Mouse (Mus musculus) intestine, embryonic 16.5 days (tissue): ENCODE results near the gene Elmsan1. TPM values are rescaled to one million over a fixed set of nuclear protein-coding genes. Genes with fewer than 3 reads are reported as not detected.
"Not testable (repeated sequence)": the region's sequence is repeated elsewhere in the genome, so short reads cannot be mapped to it uniquely, and the experiment has no call there.

Experiments
- ATAC-seq: fragments of 200-750 bp; cut with Nextera tagmentation; 2 replicates; pipeline ENCODE4 v1.8.0; 2017; ENCODE audit warnings: moderate TSS enrichment, moderate library complexity
- H3K27ac ChIP-seq: fragments of 300-500 bp; sonication (generic); 2 replicates; pipeline ENCODE4 v1.5.1; 2014; ENCODE audit warnings: mild to moderate bottlenecking, low read length
- H3K27me3 ChIP-seq: fragments of 300-500 bp; sonication (generic); replicated peaks from 2 replicates; pipeline ENCODE4 v1.6.1; 2014; ENCODE audit warnings: low read length, control low read depth, mixed read lengths; ENCODE audit not compliant: control insufficient read depth, insufficient read depth
- H3K36me3 ChIP-seq: fragments of 300-500 bp; sonication (generic); 2 replicates; pipeline ENCODE4 v1.6.1; 2014; ENCODE audit warnings: low read length, control low read depth; ENCODE audit not compliant: control insufficient read depth, insufficient read depth
- H3K4me1 ChIP-seq: fragments of 300-500 bp; sonication (generic); 2 replicates; pipeline ENCODE4 v1.6.1; 2014; ENCODE audit warnings: low read length, control low read depth, mixed read lengths; ENCODE audit not compliant: control insufficient read depth, insufficient read depth
- H3K4me2 ChIP-seq: fragments of 300-500 bp; sonication (generic); 2 replicates; pipeline ENCODE4 v1.6.1; 2014; ENCODE audit warnings: low read depth, low read length, control low read depth
- H3K4me3 ChIP-seq: fragments of 300-500 bp; sonication (generic); 2 replicates; pipeline ENCODE4 v1.5.1; 2014; ENCODE audit warnings: mild to moderate bottlenecking, low read length
- H3K9ac ChIP-seq: fragments of 300-500 bp; sonication (generic); 2 replicates; pipeline ENCODE4 v1.6.1; 2014; ENCODE audit warnings: low read depth, low read length
- H3K9me3 ChIP-seq: fragments of 300-500 bp; sonication (generic); 2 replicates; pipeline ENCODE4 v1.6.1; 2016; ENCODE audit warnings: low read length, control low read depth; ENCODE audit not compliant: control insufficient read depth
- whole genome bisulfite sequencing: fragments of 180-500 bp; shearing (Covaris S2); extraction: QIAGEN DNeasy Blood & Tissue Kit; methylation state at CpG from one replicate; pipeline ENCODE4 v1.1.7; 2014; 5-methylcytosine and 5-hydroxymethylcytosine counted together
- polyA plus RNA-seq: library from polyadenylated mRNA; unstranded; fragments of >200 nt; fragmentation: Nextera tagmentation; extraction: Ambion mirVana; gene quantifications from 2 replicates; pipeline ENCODE4 v1.2.1, GENCODE M21; 2015

Gene Elmsan1
- 6.3 and 6.7 TPM in 2 replicates for polyA plus RNA-seq

DNA sequence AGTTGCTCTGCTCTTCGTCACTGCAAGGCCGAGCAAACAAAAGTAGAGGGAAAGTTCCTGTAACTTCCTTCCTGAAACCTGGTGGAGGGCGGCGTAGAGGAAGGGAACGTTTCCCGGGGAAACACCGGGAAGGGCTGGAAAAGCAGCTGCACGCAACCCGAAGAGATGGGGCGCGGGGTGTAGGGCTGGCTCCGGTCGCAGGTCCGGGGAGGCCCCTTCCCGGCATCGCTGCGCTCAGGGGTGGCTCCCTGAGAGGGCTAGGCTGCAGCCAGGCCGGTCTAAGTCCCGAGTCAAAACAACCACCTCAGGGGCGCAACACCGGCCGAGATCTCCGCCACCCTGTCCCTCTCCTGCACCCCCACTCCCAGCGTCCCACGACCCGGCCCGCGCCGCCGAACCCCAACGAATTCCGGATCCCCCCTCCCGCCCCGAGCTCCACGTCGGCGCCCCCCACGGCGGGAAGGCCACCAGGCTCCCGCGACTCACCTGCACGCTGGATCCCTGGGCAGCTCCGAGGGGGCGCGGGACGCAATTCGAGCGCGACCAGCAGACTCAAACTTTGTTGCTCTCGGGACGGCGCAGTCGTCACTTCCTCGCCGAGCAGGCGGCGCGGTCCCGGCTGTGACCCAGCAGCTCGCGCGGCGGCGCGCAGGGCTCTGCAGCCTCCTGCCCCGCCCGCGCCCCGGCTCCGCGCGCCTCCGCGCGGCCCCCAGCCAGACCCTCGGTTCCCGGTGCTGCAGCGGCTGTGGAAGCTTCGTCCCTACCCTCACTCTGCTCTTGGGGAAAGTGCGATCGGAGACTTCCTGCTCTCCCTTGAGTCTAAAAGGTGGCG lies at the start of gene Elmsan1:
TSS of gene Elmsan1 (minus strand) at position 593 of the 832 bp plus-strand sequence.
- Histone ChIP-seq H3K4me3 (peak within 1 kb of the TSS; percentile 88), H3K9me3 (no peaks in the 10 kb centered on the region), H3K27me3 (no peaks in the 10 kb centered on the region), H3K36me3 (no peaks in the 10 kb centered on the region), H3K4me2 (peak within 1 kb of the TSS; percentile 87), H3K27ac (peak within 1 kb of the TSS; percentile 96), H3K4me1 (peaks cover 39% of the 10 kb centered on the region), H3K9ac (peak within 1 kb of the TSS; percentile 97)
- under 1% methylated on average over 82 of the region's 82 CpGs for WGBS
- ATAC-seq: peak; percentile 85

- H3K27me3 ChIP-seq: no peaks in the 10 kb centered on the region
- H3K4me3 ChIP-seq: no peak overlapping the region
- no peak overlapping the region for H3K27ac ChIP-seq
- no peak overlapping the region for H3K9ac ChIP-seq
- ATAC-seq: no peak
- no peaks in the 10 kb centered on the region for H3K36me3 ChIP-seq
- H3K4me2 ChIP-seq: no peak overlapping the region
- 59% methylated on average over 2 of the region's 2 CpGs for WGBS
- no peaks in the 10 kb centered on the region for H3K9me3 ChIP-seq
- H3K4me1 ChIP-seq: no peaks in the 10 kb centered on the region
Observed at GRCm38 (mm10) chr12:84267264-84267663, 48.6 kb upstream of the Elmsan1 start.

DNA sequence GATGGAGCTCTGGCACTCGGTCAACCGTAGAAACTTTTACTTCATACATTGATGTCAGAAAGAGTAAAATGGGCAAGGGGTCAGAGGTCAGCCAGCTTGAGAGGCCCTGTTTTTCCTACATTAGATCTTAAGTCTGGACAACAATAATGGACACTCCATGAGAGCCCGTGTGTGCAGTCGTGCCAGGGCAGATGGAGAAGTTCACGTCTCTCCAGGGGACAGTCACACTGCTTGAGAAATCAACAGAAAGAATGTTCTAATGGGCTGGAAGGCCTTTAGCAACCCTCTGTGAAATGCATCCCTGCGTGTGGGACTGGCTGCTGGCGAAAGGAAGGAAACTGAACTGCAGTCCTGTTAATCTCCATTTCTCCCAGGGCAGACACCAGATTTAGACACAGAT lies 41.7 kb upstream of the Elmsan1 start:
- no peak for ATAC-seq
- H3K4me2 ChIP-seq: no peak overlapping the region
- 64% methylated on average over 7 of the region's 7 CpGs for WGBS
- no peak overlapping the region for H3K9ac ChIP-seq
- H3K36me3 ChIP-seq: no peaks in the 10 kb centered on the region
- no peaks in the 10 kb centered on the region for H3K27me3 ChIP-seq
- H3K9me3 ChIP-seq: no peaks in the 10 kb centered on the region
- H3K4me3 ChIP-seq: no peak overlapping the region
- no peaks in the 10 kb centered on the region for H3K4me1 ChIP-seq
- no peak overlapping the region for H3K27ac ChIP-seq

DNA sequence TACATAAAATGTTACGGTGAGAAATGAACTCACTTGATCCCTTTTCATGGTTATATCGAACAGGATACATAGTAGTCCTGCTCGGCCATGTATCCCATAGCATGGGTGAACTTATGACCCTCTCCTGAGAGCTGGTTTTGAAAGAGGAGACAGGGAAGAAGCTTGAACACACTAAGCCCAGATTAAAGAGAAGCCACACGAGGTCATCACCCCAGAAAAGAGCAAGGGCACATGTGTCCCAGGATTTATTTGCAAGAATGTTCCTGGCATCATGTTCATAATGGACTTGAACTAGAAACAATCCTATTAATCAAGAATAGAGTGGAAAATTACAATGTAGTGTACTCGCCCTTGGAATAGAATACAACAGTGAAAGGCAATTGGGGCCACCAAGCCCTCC lies 36.2 kb upstream of the Elmsan1 start:
- WGBS: 77% methylated on average over 5 of the region's 5 CpGs
- Histone ChIP-seq H3K4me2 (no peak overlapping the region), H3K9me3 (no peaks in the 10 kb centered on the region), H3K36me3 (no peaks in the 10 kb centered on the region), H3K27me3 (no peaks in the 10 kb centered on the region), H3K27ac (no peak overlapping the region), H3K4me1 (no peaks in the 10 kb centered on the region), H3K9ac (no peak overlapping the region), H3K4me3 (no peak overlapping the region)
- no peak for ATAC-seq

GRCm38 (mm10) chr12:84252811-84253210 lies 34.1 kb upstream of the Elmsan1 start:
- no peaks in the 10 kb centered on the region for H3K27me3 ChIP-seq
- H3K4me3 ChIP-seq: no peak overlapping the region
- no peak overlapping the region for H3K9ac ChIP-seq
- no peaks in the 10 kb centered on the region for H3K9me3 ChIP-seq
- H3K4me1 ChIP-seq: no peaks in the 10 kb centered on the region
- no peak for ATAC-seq
- no peaks in the 10 kb centered on the region for H3K36me3 ChIP-seq
- no peak overlapping the region for H3K27ac ChIP-seq
- 88% methylated on average over 5 of the region's 5 CpGs for WGBS
- no peak overlapping the region for H3K4me2 ChIP-seq

DNA sequence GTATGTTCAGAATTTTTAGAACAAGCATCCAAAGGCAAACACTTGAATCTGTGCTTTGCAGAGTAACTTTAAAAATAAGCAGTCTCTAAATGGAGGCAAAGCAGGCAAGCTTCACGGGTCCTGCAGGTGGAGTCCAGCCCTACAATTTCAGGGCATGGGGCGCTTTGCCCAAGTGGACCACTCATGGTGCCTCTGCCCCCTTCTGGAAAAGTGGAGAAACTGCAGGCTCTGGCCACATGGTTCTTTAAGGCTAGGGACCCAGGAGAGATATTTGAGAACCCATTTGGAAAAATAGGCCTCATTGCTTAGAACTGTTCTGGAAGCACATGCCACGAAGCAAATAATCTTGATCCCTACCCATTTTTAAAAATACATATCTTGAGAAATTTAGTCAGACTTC lies 30.5 kb upstream of the Elmsan1 start:
- WGBS: 10% methylated on average over 3 of the region's 3 CpGs
- H3K4me2 ChIP-seq: no peak overlapping the region
- no peak overlapping the region for H3K4me3 ChIP-seq
- no peaks in the 10 kb centered on the region for H3K36me3 ChIP-seq
- no peaks in the 10 kb centered on the region for H3K4me1 ChIP-seq
- H3K27ac ChIP-seq: no peak overlapping the region
- ATAC-seq: no peak
- no peak overlapping the region for H3K9ac ChIP-seq
- H3K9me3 ChIP-seq: no peaks in the 10 kb centered on the region
- H3K27me3 ChIP-seq: no peaks in the 10 kb centered on the region

GRCm38 (mm10) chr12:84245683-84246082 lies 27.0 kb upstream of the Elmsan1 start:
- Histone ChIP-seq H3K9me3 (no peaks in the 10 kb centered on the region), H3K27ac (no peak overlapping the region), H3K9ac (no peak overlapping the region), H3K4me3 (no peak overlapping the region), H3K4me1 (no peaks in the 10 kb centered on the region), H3K27me3 (no peaks in the 10 kb centered on the region), H3K4me2 (no peak overlapping the region), H3K36me3 (no peaks in the 10 kb centered on the region)
- no peak for ATAC-seq
- 71% methylated on average over 5 of the region's 5 CpGs for WGBS

DNA sequence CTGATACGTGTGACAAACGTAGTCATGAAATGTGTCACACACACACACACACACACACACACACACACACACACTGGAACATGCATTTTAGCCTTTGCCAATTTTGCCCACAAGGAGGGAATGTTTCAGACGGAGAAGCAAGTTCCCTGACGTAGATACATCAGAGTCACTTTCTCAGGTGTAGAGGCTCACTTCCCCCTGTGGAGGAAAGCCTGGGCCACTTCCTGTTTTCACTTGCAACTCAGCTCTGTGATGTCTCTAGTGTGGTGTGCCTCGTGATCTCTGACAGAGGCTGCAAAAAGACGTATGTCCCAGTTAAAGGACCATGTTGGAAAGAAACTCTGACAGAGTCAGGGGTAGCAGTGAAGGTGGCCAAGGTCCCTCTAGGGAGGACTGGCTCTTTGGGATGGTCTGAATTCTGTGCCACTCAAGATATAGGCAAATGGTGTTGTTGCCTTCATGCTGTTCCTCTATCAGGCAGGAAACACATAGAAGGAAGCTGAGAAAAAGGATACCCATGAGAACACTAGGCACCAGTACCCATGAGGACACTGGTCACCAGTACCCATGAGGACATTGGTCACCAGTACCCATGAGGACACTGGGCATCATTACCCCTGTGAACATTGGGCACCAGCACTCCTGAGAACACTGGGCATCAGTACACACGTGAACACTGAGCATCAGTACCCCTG lies 24.5 kb upstream of the Elmsan1 start:
- Histone ChIP-seq H3K36me3 (no peaks in the 10 kb centered on the region), H3K4me3 (no peak overlapping the region), H3K9me3 (no peaks in the 10 kb centered on the region), H3K4me2 (no peak overlapping the region), H3K27ac (no peak overlapping the region), H3K9ac (no peak overlapping the region), H3K27me3 (no peaks in the 10 kb centered on the region), H3K4me1 (no peaks in the 10 kb centered on the region)
- 73% methylated on average over 7 of the region's 7 CpGs for WGBS
- ATAC-seq: no peak

DNA sequence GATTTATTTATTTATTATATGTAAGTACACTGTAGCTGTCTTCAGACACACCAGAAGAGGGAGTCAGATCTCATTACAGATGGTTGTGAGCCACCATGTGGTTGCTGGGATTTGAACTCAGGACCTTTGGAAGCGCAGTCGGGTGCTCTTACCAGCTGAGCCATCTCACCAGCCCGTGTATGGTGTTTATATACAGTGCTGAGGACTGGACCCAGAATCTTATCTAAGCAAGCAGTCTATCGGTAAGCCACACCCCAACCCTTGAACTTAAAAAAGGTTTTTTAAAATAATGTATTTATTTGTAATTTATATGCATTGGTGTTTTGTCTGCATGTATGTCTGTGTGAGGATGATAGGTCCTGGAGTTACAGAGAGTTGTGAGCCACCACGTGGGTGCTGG lies 18.4 kb upstream of the Elmsan1 start:
- WGBS: 76% methylated on average over 5 of the region's 5 CpGs

More for the DNA sequence above, 18.4 kb upstream of the Elmsan1 start:
- H3K4me2 ChIP-seq, H3K9ac ChIP-seq, ATAC-seq, H3K4me3 ChIP-seq, H3K9me3 ChIP-seq, H3K27me3 ChIP-seq, H3K36me3 ChIP-seq, H3K27ac ChIP-seq, H3K4me1 ChIP-seq: not testable (repeated sequence)
